Mouse (Mus musculus): ENCODE data around the gene Pigf.

The Pigf gene

GRCm38 (mm10) chr17:86968581-86968980 lies 56.6 kb downstream of the Pigf start:
- Histone ChIP-seq H3K9me3 (ENCODE audit: low read length) (no peaks in the 10 kb centered on the region), H3K4me1 (replicated peaks; ENCODE audit: low read depth, low read length) (peaks cover 53% of the 10 kb centered on the region), H3K4me3 (replicated peaks; ENCODE audit: low read length) (no peak overlapping the region), H3K36me3 (ENCODE audit: insufficient read depth, low read length) (peaks cover 35% of the 10 kb centered on the region), H3K27me3 (ENCODE audit: insufficient read depth, low read length) (no peaks in the 10 kb centered on the region)
- TF ChIP-seq NANOG (IDR thresholded peaks at IDR 0.05; ENCODE audit: borderline replicate concordance, low read length) = no peak
- no peak for TF ChIP-seq POU5F1 (IDR thresholded peaks at IDR 0.05; ENCODE audit: borderline replicate concordance, low read length)
- no peak for TF ChIP-seq CTCF (conservative IDR thresholded peaks at IDR 0.05; ENCODE audit: low read length)

GRCm38 (mm10) chr17:86967536-86968525 lies 57.4 kb downstream of the Pigf start:
- H3K4me1 ChIP-seq (replicated peaks; ENCODE audit: low read depth, low read length) = peaks cover 53% of the 10 kb centered on the region

GRCm38 (mm10) chr17:86967048-86967447 lies 58.2 kb downstream of the Pigf start:
- TF ChIP-seq POU5F1 (IDR thresholded peaks at IDR 0.05; ENCODE audit: borderline replicate concordance, low read length) = no peak
- TF ChIP-seq CTCF (conservative IDR thresholded peaks at IDR 0.05; ENCODE audit: low read length) = no peak
- no peak for TF ChIP-seq NANOG (IDR thresholded peaks at IDR 0.05; ENCODE audit: borderline replicate concordance, low read length)

More at GRCm38 (mm10) chr17:86967536-86968525, 57.4 kb downstream of the Pigf start:
- no peaks in the 10 kb centered on the region for H3K27me3 ChIP-seq (ENCODE audit: insufficient read depth, low read length)
- TF ChIP-seq NANOG (IDR thresholded peaks at IDR 0.05; ENCODE audit: borderline replicate concordance, low read length) (no peak), CTCF (conservative IDR thresholded peaks at IDR 0.05; ENCODE audit: low read length) (no peak), POU5F1 (IDR thresholded peaks at IDR 0.05; ENCODE audit: borderline replicate concordance, low read length) (no peak)
- peaks cover 30% of the 10 kb centered on the region for H3K36me3 ChIP-seq (ENCODE audit: insufficient read depth, low read length)
- H3K4me3 ChIP-seq (replicated peaks; ENCODE audit: low read length) = no peak overlapping the region
- H3K9me3 ChIP-seq (ENCODE audit: low read length) = no peaks in the 10 kb centered on the region

GRCm38 (mm10) chr17:86966040-86966439 lies 59.2 kb downstream of the Pigf start:
- Histone ChIP-seq H3K27me3 (ENCODE audit: insufficient read depth, low read length) (peaks cover 11% of the 10 kb centered on the region), H3K9me3 (ENCODE audit: low read length) (no peaks in the 10 kb centered on the region), H3K36me3 (ENCODE audit: insufficient read depth, low read length) (peaks cover 17% of the 10 kb centered on the region), H3K4me3 (replicated peaks; ENCODE audit: low read length) (no peak overlapping the region), H3K4me1 (replicated peaks; ENCODE audit: low read depth, low read length) (peaks cover 53% of the 10 kb centered on the region)
- TF ChIP-seq POU5F1 (IDR thresholded peaks at IDR 0.05; ENCODE audit: borderline replicate concordance, low read length) (no peak), NANOG (IDR thresholded peaks at IDR 0.05; ENCODE audit: borderline replicate concordance, low read length) (no peak), CTCF (conservative IDR thresholded peaks at IDR 0.05; ENCODE audit: low read length) (no peak)

More at GRCm38 (mm10) chr17:86967048-86967447, 58.2 kb downstream of the Pigf start:
- H3K27me3 ChIP-seq (ENCODE audit: insufficient read depth, low read length) = peaks cover 1% of the 10 kb centered on the region; the same call in 1 of the 2 replicates
- H3K4me1 ChIP-seq (replicated peaks; ENCODE audit: low read depth, low read length) = peaks cover 56% of the 10 kb centered on the region
- no peak overlapping the region for H3K4me3 ChIP-seq (replicated peaks; ENCODE audit: low read length)
- peaks cover 23% of the 10 kb centered on the region for H3K36me3 ChIP-seq (ENCODE audit: insufficient read depth, low read length)
- H3K9me3 ChIP-seq (ENCODE audit: low read length) = no peaks in the 10 kb centered on the region

- H3K36me3 ChIP-seq (ENCODE audit: insufficient read depth, low read length) = peaks cover 9% of the 10 kb centered on the region
- H3K4me1 ChIP-seq (replicated peaks; ENCODE audit: low read depth, low read length) = peaks cover 52% of the 10 kb centered on the region
- H3K27me3 ChIP-seq (ENCODE audit: insufficient read depth, low read length) = peaks cover 21% of the 10 kb centered on the region
- TF ChIP-seq NANOG (IDR thresholded peaks at IDR 0.05; ENCODE audit: borderline replicate concordance, low read length) = no peak
- no peak for TF ChIP-seq CTCF (conservative IDR thresholded peaks at IDR 0.05; ENCODE audit: low read length)
- TF ChIP-seq POU5F1 (IDR thresholded peaks at IDR 0.05; ENCODE audit: borderline replicate concordance, low read length) = no peak
- H3K4me3 ChIP-seq (replicated peaks; ENCODE audit: low read length) = peak overlapping the region; percentile 84; the same call in 1 of the 2 replicates
- H3K9me3 ChIP-seq (ENCODE audit: low read length) = no peaks in the 10 kb centered on the region
Observed at GRCm38 (mm10) chr17:86965121-86965520, 60.1 kb downstream of the Pigf start.

- Histone ChIP-seq H3K4me1 (replicated peaks; ENCODE audit: low read depth, low read length) (peaks cover 46% of the 10 kb centered on the region), H3K36me3 (ENCODE audit: insufficient read depth, low read length) (peaks cover 4% of the 10 kb centered on the region; the same call in 1 of the 2 replicates), H3K4me3 (replicated peaks; ENCODE audit: low read length) (peak overlapping the region; percentile 84), H3K9me3 (ENCODE audit: low read length) (no peaks in the 10 kb centered on the region), H3K27me3 (ENCODE audit: insufficient read depth, low read length) (peaks cover 26% of the 10 kb centered on the region)
- TF ChIP-seq CTCF (conservative IDR thresholded peaks at IDR 0.05; ENCODE audit: low read length) (no peak), POU5F1 (IDR thresholded peaks at IDR 0.05; ENCODE audit: borderline replicate concordance, low read length) (no peak), NANOG (IDR thresholded peaks at IDR 0.05; ENCODE audit: borderline replicate concordance, low read length) (no peak)
Observed at GRCm38 (mm10) chr17:86964502-86964901, 60.7 kb downstream of the Pigf start.

GRCm38 (mm10) chr17:86964041-86964440 lies 61.2 kb downstream of the Pigf start:
- TF ChIP-seq NANOG (IDR thresholded peaks at IDR 0.05; ENCODE audit: borderline replicate concordance, low read length) = no peak
- no peak for TF ChIP-seq CTCF (conservative IDR thresholded peaks at IDR 0.05; ENCODE audit: low read length)
- TF ChIP-seq POU5F1 (IDR thresholded peaks at IDR 0.05; ENCODE audit: borderline replicate concordance, low read length) = no peak
- peaks cover 41% of the 10 kb centered on the region for H3K4me1 ChIP-seq (replicated peaks; ENCODE audit: low read depth, low read length)
- peaks cover 26% of the 10 kb centered on the region for H3K27me3 ChIP-seq (ENCODE audit: insufficient read depth, low read length)
- H3K9me3 ChIP-seq (ENCODE audit: low read length) = no peaks in the 10 kb centered on the region
- peaks cover 4% of the 10 kb centered on the region; the same call in 1 of the 2 replicates for H3K36me3 ChIP-seq (ENCODE audit: insufficient read depth, low read length)
- H3K4me3 ChIP-seq (replicated peaks; ENCODE audit: low read length) = peak overlapping the region; percentile 84

- Histone ChIP-seq H3K9me3 (ENCODE audit: low read length) (no peaks in the 10 kb centered on the region), H3K27me3 (ENCODE audit: insufficient read depth, low read length) (peaks cover 26% of the 10 kb centered on the region), H3K36me3 (ENCODE audit: insufficient read depth, low read length) (peaks cover 4% of the 10 kb centered on the region; the same call in 1 of the 2 replicates), H3K4me3 (replicated peaks; ENCODE audit: low read length) (peak overlapping the region; percentile 84), H3K4me1 (replicated peaks; ENCODE audit: low read depth, low read length) (peaks cover 36% of the 10 kb centered on the region)
- TF ChIP-seq NANOG (IDR thresholded peaks at IDR 0.05; ENCODE audit: borderline replicate concordance, low read length) (no peak), POU5F1 (IDR thresholded peaks at IDR 0.05; ENCODE audit: borderline replicate concordance, low read length) (no peak), CTCF (conservative IDR thresholded peaks at IDR 0.05; ENCODE audit: low read length) (no peak)
Observed at GRCm38 (mm10) chr17:86963586-86963902, 61.7 kb downstream of the Pigf start.
